Mouse (Mus musculus) gastrocnemius, adult 2 months (tissue): ENCODE data around the gene Dysf. TPM values are rescaled to one million over a fixed set of nuclear protein-coding genes. Genes with fewer than 3 reads are reported as not detected.
A peak's percentile ranks its signal among the peaks of the same experiment; 100 is the strongest.
"Not testable (repeated sequence)": the region's sequence is repeated elsewhere in the genome, so short reads cannot be mapped to it uniquely, and the experiment has no call there.

ENCODE experiments used
- DNase-seq: peaks from one replicate; pipeline ENCODE4 v3.0.0; 2022
- H3K27ac ChIP-seq: fragments of 200-600 bp; 2 replicates; pipeline ENCODE4 v1.8.1; 2022; ENCODE audit warnings: mild to moderate bottlenecking
- H3K4me3 ChIP-seq: fragments of 200-600 bp; 2 replicates; pipeline ENCODE4 v1.8.1; 2022; ENCODE audit warnings: mild to moderate bottlenecking, moderate library complexity
- CTCF ChIP-seq: fragments of 200-600 bp; IDR thresholded peaks from 2 replicates; pipeline ENCODE4 v1.8.1; 2022; ENCODE audit warnings: antibody characterized with exemption, mild to moderate bottlenecking, moderate library complexity
- intact Hi-C: fragments of 180-260 bp; cut with DNase I; formaldehyde crosslinking; loops from one replicate; pipeline ENCODE4 v1.15.1; 2025
- total RNA-seq, 2 experiments: library from RNA; stranded (reverse); gene quantifications; 2 replicates each; pipeline ENCODE4 v1.2.3; 2021

Gene Dysf
- total RNA-seq, 2 experiments from 2014 or later: 70.1 to 76.4 TPM

DNA sequence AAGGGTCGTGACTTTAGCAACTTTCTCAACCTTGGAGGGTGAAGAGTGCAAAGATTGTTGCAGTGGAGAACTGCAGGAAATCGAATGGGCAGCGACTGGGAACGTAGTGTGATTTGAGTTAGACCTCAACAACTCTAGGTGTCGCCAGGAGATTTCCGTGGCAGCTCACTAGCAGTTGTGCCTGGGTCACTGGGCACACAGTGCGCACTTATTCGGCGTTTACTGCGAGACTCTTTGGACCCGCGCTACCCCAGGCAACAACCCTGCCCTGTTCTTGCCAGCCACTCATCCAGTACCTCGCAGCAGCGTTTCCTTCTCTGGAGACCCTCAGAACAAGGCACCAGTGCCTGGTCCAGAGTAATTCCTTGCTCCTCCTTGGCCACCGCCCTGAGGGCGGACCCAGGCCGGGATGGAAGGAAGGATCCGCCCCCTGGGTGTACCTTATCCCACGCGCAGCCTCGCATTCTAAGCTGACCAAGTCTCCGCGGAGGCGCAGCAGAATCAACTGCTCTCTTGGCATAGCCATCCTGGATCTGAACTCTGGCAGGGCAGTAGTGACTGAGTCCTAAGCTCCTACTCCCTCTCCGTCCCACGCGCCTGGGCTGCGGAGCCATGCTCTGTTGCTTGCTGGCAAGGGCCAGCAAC is 10.6 kb downstream of the Dysf start:
- TF ChIP-seq CTCF: peak; percentile 46; the same call in 1 of the 2 replicates
- intact Hi-C loops: loop anchor here (1.0 kb wide), 1 partner anchor 42 kb away; no protein-coding TSS in a partner anchor
- Histone ChIP-seq H3K27ac (peak overlapping the region; percentile 91), H3K4me3 (peak overlapping the region; percentile 81)
- DNase-seq: peak; percentile 84

DNA sequence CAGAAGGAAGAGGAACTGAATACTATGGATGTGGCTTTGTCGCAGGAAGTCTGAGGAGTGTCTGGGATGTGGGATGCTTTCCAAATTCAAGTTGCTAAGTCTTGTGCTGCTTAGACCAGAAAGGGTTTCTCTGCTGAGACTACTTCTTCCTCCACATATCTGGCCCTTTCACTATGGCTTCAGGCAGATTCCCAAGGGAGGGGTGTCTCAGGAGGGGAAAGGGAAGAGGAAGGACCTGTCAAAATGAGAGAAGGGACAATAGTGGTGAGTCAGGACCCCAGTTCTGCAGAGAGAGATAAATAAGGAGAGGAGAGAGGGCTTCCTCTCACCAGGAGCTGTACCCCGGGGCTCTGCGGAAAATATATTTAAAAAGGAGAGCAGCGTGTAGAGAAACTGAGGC is 11.6 kb downstream of the Dysf start:
- Histone ChIP-seq H3K4me3 (peak overlapping the region; percentile 81), H3K27ac (peak overlapping the region; percentile 91)
- intact Hi-C loops: no loop called here
- TF ChIP-seq CTCF: no peak
- DNase-seq: no peak

DNA sequence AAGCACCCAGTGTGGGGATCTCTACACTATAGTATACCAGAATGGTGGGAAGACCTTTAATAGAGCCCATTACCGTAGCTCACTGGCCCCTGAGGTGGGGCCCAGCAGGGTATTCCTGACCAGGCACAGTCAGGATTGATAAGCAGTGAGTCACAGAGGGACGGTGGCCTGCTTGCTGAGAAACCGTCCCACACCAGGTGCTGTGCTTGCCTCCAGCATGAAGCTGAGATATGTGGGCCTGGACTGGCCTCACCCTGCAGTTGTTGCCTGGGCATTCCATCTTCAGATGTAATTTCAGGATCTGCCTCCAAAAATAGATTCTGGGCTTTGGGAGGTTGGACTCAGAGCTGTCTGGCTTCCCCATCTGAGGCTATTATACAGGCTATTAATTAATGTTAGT is 13.6 kb downstream of the Dysf start:
- intact Hi-C loops: no loop called here
- TF ChIP-seq CTCF: no peak
- peak overlapping the region; percentile 81 for H3K4me3 ChIP-seq
- H3K27ac ChIP-seq: peak overlapping the region; percentile 91
- peak; percentile 82 for DNase-seq

GRCm38 (mm10) chr6:84025636-84026035 is 17.2 kb downstream of the Dysf start:
- intact Hi-C loops: no loop called here
- DNase-seq: no peak
- Histone ChIP-seq H3K27ac (no peak overlapping the region), H3K4me3 (no peak overlapping the region)
- no peak for TF ChIP-seq CTCF

DNA sequence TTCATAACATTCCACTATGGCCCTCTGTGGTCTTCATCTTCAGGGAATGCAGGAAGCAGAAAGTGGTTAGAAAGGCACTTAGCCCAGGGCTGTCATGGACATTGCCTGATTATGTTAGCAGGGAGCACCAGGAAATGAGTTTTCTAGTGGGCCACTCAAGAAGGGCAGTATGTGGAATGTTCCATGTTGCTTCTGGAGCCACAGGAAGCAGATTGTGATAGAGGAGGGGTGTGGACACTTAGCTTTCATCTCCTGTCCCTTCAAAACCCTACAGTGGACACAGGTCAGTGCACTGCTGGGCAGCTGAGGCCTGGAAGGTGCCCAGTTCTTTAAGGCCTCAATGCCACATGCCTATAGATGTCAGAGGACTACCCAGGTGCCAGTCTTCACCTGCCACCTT is 20.4 kb downstream of the Dysf start:
- intact Hi-C loops: no loop called here
- DNase-seq: no peak
- Histone ChIP-seq H3K4me3 (no peak overlapping the region), H3K27ac (no peak overlapping the region)
- no peak for TF ChIP-seq CTCF

DNA sequence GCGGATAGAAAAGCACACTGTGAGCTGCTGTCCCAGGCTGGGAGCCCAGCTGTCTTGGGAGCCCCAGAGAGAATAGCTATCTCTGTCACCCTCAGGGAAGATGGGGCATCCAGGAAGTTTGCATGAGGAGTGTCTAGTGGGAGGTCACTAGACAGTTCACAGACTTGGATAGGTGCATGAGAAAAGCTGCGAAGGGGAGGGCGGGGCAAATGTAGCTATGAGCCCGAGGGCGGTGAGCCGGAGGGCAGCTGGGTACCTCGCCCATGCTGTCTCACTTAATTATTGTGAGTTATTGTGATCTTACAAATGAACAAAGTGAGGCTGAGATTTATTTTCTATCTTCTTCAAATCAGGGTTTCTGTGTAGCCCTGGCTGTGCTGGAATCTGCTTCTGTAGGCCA is 21.4 kb downstream of the Dysf start:
- Histone ChIP-seq H3K27ac (no peak overlapping the region), H3K4me3 (no peak overlapping the region)
- DNase-seq: no peak
- intact Hi-C loops: no loop called here
- TF ChIP-seq CTCF: no peak

GRCm38 (mm10) chr6:84032516-84032915 is 24.1 kb downstream of the Dysf start:
- intact Hi-C loops, H3K4me3 ChIP-seq, H3K27ac ChIP-seq, DNase-seq: not testable (repeated sequence)

- no peak for DNase-seq
- intact Hi-C loops: no loop called here
- TF ChIP-seq CTCF: no peak
- Histone ChIP-seq H3K4me3 (no peak overlapping the region), H3K27ac (no peak overlapping the region)
Observed at GRCm38 (mm10) chr6:84043251-84043940, 35.0 kb downstream of the Dysf start.

GRCm38 (mm10) chr6:84044679-84045078 is 36.3 kb downstream of the Dysf start:
- H3K27ac ChIP-seq: no peak overlapping the region
- DNase-seq: no peak
- intact Hi-C loops: no loop called here
- no peak for TF ChIP-seq CTCF
- no peak overlapping the region for H3K4me3 ChIP-seq

DNA sequence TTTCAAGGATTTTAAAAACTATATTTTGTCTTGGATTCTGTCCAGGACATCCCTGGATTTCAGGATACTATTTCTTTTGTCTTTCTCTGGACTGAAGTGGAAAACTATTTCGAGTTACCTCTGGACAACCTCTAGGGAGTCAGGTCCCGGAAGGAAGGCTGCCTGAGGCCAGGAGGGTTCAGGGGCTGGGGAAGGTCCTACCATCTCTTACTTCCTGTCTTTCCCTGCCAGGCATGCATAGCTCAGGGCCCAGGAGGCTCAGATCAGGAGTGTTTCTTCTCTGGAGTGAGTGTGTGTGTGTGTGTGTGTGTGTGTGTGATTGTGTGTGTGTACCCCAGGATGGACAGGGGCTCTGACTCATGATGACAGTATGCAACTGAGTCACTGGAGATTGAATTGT is 40.5 kb downstream of the Dysf start:
- no peak overlapping the region for H3K4me3 ChIP-seq
- TF ChIP-seq CTCF: no peak
- intact Hi-C loops: no loop called here
- DNase-seq: no peak
- H3K27ac ChIP-seq: peak overlapping the region; percentile 70

- no peak for DNase-seq
- intact Hi-C loops: no loop called here
- peak overlapping the region; percentile 68 for H3K27ac ChIP-seq
- TF ChIP-seq CTCF: no peak
- H3K4me3 ChIP-seq: no peak overlapping the region
Observed at GRCm38 (mm10) chr6:84050238-84050637, 41.8 kb downstream of the Dysf start.

- H3K27ac ChIP-seq: peak overlapping the region; percentile 68
- DNase-seq: no peak
- TF ChIP-seq CTCF: no peak
- intact Hi-C loops: no loop called here
- no peak overlapping the region for H3K4me3 ChIP-seq
Observed at GRCm38 (mm10) chr6:84051032-84051431, 42.6 kb downstream of the Dysf start.

DNA sequence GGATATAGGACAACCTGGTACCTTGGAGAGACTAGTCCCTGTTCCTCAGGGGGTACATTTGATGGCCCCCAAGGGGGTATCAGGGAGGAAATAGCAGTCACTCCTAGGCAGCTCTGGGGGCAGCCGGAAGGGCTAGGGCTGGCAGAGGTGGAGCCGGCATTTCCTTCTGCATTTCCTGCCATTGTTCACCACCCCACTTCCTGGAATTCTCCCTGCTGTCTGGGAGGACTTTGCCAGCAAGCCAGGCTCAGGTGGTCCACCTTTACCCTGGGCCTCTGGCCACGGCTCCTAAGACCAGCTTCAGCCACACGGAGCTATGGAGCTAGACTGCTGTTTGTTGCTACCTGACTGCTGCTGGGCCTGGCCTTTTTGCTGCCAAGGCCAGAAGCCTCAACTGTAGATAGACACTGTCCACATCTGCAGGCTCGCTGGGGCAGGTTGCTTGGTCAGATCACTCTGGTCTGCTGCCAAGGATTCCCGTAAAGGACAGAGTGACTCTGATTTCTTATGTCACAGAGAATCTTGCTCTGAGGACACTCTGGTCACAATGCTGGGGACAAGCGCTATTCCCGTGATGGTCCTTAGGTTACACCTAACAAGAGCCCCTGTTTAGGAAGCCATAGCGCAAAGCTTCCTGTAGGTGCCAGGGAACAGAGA is 45.6 kb downstream of the Dysf start:
- Histone ChIP-seq H3K27ac (peak overlapping the region; percentile 77), H3K4me3 (no peak overlapping the region)
- TF ChIP-seq CTCF: no peak
- intact Hi-C loops: no loop called here
- peak; percentile 52 for DNase-seq
